Mouse (Mus musculus): Measurements from ENCODE around the gene Gm8300.
"Not testable (repeated sequence)": the region's sequence is repeated elsewhere in the genome, so short reads cannot be mapped to it uniquely, and the experiment has no call there.

The Gm8300 gene

DNA sequence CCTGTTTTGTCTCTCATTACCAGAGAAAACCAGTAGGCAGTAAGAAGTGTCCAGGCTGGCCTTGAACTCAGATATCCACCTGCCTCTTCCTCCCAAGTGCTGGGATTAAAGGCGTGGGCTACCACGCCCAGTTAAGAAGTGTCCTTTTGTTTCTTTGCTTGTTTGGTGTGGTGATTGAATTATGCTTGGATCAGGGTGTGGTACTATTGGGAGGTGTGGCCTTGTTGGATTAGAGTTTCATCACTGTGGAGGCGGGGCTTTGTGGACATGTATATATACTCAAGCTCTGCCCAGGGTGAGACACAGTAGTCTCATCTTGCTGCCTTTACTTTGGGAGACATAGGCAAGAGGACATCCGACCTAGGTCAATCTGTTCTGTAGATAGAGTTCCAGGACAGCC lies at the start of gene Gm8300:
Gene Gm8300 (plus strand): TSS at position 301 of the 400 bp plus-strand sequence.
- DNase-seq, result not testable (repeated sequence)

DNA sequence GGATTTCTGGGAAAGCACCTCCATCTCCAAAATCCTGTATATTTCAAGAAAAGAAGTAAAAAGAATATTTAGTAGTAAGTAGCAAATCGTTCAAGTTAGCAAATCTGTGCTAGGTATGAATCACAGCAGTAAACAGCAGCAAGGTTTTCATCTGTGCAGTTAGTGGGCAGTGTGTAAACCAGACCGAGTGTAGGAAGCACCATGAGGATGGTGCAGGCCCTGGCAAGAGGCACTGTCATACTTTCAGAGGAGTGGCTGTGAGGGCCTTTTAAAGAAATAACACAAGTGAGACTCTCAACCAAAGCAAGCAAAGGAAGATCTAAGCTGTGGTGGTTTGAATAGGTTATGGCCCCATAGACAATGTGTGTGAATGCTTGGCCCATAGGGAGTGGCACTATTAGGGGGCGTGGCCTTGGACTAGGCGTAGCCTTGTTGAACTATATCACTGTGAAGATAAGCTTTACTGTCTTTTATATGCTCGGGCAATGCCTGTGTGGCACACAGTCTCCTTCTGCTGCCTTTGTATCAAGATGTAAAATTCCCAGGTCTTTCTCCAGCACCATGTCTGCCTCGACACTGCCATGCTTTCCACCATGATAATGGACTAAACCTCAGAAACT lies 49.3 kb upstream of the Gm8300 start:
- DNase-seq, result no peak

GRCm38 (mm10) chr12:87470263-87471136 lies 43.6 kb upstream of the Gm8300 start:
- DNase-seq, result no peak

DNA sequence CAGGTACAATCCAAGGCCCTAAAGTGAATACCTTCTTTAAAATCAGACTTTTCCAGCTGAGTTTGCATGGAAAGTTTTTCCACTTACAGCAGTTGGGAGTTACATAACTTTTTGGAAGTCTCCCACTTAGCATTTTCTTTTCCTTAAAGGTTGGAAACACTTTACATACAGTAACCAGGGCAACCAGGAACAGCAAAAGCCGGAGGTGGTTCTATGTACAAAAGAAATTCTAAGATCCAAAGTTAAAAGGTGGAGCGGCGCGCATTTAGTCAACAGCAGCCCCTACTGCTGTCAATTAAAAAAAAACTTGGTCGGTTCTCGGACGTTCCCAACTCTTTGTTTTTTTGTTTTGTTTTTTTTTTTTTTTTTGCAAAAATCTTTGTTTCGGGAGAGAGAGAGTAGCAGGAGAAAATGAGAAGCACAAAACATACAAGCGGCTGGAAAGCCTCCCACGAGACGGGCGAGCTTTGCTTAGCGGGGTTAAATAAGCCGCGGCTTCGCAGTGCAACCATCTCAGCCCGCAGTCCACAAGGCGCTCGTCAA lies 42.6 kb upstream of the Gm8300 start:
- no peak for DNase-seq

- DNase-seq, result peak; percentile 89 to 94
Observed at GRCm38 (mm10) chr12:87471964-87472786, 41.9 kb upstream of the Gm8300 start, which contains the start of gene Snw1. TSS of gene Snw1 (minus strand) at chr12:87472274.

DNA sequence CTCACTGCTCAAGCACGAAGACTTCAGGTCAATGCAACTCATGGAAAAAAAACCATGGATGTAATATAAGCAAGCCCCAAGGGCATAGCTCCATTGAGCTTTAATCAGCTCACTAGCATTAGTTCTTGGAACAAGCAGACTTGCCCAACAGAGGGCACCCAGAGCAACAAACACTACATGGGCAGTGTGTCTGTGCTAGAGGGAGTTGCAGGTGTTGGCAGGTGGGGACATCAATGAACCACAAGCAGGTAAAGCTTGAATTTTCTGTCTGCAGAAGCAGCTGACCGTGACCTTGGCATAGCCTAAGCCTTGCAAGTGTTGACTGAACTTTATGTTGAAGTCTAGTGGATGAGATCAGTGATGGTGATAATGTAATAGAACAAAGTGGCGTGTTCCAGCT lies 39.4 kb upstream of the Gm8300 start:
- DNase-seq, result no peak

GRCm38 (mm10) chr12:87482482-87482881 lies 31.6 kb upstream of the Gm8300 start:
- not testable (repeated sequence) for DNase-seq

- not testable (repeated sequence) for DNase-seq
Observed at GRCm38 (mm10) chr12:87488683-87489082, 25.4 kb upstream of the Gm8300 start.

- not testable (repeated sequence) for DNase-seq
Observed at GRCm38 (mm10) chr12:87494421-87494820, 19.7 kb upstream of the Gm8300 start, which contains the start of gene Gm5788. TSS of gene Gm5788 (plus strand) at chr12:87494721.

GRCm38 (mm10) chr12:87519616-87520015 lies 5.5 kb downstream of the Gm8300 start:
- DNase-seq, result not testable (repeated sequence)

- no peak for DNase-seq
Observed at GRCm38 (mm10) chr12:87543927-87544326, 29.8 kb downstream of the Gm8300 start.

DNA sequence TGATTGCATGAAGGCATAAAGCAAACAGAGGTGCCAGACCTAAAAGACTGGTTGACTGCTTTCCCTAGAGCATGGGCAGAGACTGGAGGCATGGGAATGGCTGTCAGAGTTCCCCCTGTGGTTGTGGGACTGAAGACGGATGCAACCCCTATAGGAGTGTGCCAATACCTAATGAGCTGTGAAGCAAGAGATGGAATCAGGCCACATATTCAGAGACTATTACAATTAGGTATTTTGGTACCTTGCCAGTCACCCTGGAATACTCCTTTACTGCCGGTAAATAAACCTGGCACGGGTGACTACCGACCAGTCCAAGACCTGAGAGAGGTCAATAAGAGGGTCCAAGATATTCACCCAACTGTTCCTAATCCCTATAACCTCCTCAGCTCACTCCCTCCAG lies 36.5 kb downstream of the Gm8300 start:
- DNase-seq, result not testable (repeated sequence)
